Mouse (Mus musculus): ENCODE results near the gene Cnga2.
"Not testable (repeated sequence)": the region's sequence is repeated elsewhere in the genome, so short reads cannot be mapped to it uniquely, and the experiment has no call there.

Cnga2 gene

DNA sequence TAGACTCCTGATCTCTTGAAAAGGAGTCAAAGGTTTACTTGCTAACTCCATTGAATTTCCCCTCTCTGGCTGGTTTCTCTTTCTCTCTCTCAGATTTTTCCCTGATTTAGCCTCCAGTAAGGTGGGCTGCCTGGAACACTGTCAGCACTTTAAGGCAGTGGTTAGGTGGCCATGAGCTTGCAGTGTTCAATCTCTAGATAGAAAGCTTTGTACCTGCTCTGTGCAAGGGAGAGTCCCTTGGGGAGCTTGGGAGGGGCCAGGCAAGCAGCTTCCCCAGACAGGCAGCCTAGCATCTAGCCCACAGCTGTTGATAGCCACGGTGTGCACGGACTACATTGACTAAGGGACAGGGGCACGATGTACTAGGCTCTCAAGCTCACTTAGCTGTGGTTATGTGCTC is at the start of gene Cnga2:
Gene Cnga2, plus strand, starts transcription at position 301 of the 400 bp plus-strand sequence.
- in situ Hi-C loops (cut with MseI, MboI) = no loop called here

DNA sequence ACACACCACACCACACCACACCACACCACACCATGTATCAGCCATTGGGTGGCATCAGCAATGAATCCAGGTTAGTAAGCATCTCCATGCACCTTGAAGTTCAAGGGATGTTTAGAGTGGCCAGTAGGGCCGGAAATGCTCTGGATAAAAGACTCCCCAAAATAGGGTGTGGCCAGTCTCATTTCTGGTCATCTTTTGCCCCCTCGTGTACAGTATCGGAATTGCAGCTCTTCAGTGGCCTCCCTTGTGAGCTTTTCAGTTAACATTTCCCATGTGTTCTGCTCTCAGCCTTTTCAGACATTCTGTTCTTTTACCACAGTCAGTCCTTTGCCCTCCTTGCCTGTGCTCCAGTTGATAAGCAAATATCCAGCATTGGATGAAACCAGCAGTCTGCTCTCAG is 45.0 kb upstream of the Cnga2 start:
- in situ Hi-C loops (cut with MseI, MboI) = loop anchor here in 1 of 2 experiments (10.0 kb wide), 2 partner anchors 152 to 292 kb away; no protein-coding TSS in a partner anchor

DNA sequence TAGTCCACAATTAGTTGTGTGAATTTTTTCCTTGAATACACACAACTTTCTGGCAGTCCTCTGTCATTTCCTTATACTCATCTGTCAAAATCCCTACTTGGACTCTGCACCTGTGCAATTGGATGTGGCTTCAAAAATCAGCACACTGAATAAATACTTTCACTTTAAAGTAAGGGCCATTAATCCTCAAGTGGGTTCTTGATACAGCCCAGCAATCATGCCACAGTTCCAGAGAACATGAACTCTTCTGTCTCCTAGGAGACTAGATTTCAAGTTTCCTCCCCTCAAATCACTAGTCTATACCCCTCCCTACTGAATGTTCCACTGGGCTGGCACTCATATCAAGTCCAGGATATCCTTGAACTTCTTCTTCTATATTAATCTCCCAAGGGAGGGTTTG is 33.3 kb upstream of the Cnga2 start:
- in situ Hi-C loops (cut with MseI, MboI) = no loop called here

DNA sequence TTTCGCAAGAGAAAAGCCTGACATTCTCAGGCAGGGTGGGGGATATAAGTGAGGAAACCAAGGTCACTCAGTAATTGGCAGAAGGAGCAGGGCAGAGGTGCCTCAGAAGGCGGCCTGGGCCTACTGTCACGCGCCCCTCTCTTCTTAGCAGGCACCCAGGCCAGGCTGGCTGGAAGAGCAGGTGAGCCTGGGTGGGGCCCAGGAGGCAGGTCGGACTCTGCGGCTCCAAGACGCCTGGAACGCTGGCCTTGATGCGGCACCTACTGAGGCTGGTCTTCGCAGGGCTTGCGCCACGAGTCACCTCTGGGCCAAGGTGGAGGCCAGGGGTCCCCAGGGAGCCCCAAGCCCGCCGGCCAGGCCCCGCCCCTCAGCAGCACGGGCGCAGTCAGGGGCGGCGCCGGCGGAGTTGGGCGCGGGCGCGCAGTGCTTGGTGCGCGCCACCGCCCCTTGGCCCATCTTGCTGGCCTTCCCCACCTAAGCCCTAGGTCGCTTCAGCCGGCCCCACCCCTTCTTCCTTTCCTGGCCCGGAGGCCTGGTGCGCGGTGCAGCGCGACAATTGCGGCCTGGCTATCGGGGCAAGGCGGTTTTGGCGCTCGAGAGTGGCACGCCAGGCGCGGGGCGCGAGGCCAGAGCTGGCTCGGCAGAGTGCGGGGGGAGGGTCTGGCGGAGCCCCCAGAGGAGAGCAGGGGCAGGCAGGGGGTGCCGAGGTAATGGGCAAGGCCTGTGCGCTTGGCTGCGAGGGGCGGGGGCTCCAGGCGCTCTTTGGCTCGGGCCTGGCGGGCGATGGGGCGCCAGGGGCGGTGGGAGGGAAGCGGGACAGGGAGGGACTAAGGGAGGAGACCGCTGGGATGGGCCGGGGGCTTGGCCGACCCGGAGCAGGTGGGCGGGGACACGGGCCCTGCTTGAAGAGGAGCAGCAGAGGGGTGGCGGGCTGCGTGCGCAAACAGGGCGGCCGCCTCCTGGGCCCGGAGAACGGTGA is 29.3 kb upstream of the Cnga2 start, which contains the start of gene Prrg3:
Gene Prrg3, plus strand, starts transcription at position 552 of the 979 bp plus-strand sequence.
- in situ Hi-C loops (cut with MseI, MboI) = no loop called here

DNA sequence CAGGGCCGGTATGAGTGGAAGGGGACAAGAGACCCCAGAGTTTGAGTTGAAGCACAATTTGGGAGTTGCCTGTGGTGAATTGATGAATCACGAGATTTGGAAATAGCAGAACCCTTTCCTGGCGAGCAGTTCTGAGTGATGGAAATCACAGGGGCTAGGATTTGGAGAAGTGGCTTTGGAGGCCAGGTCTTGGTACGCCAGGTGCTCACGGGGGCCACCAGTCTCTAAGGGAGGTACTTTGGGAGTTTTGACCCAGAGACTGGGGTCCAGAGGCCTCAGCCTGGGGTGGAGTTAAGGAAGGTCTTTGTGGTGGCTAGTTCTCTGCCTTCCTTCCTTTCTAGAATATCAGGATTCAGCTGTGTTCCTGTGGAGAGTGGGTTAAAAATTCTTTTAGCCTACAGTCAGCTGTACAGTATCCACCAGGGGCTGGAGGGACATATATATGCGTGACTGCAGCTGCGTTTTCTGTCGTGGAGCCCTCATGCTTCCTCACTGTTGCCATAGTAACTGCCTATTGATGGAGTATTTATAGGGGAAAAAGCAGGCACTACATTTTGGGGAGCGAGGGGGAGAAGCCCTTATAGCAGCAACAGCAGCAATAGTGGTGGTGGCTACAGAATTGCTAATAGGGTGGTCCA is 28.3 kb upstream of the Cnga2 start:
- in situ Hi-C loops (cut with MseI, MboI) = no loop called here

DNA sequence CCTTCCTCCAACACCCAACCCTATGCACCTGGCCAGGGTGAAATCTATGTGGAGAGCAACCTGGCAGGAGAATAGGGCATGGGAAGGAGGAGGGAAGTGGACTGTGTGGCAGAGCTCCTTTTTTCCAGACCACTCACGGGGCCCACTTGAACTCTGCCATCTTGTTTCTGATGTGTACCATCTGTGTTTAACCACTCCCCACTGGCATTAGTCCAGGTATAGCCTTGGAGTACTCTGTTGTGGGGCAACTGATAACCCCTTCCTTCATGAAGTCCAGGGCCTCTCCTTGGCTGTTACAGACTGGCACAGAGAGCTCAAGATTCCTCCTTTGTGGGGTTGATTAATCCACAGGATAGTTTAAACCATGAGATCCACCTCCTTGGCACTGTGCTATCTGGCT is 23.4 kb upstream of the Cnga2 start:
- in situ Hi-C loops (cut with MseI, MboI) = no loop called here

GRCm38 (mm10) chrX:71968816-71969215 is 22.8 kb upstream of the Cnga2 start:
- in situ Hi-C loops (cut with MseI, MboI) = no loop called here

DNA sequence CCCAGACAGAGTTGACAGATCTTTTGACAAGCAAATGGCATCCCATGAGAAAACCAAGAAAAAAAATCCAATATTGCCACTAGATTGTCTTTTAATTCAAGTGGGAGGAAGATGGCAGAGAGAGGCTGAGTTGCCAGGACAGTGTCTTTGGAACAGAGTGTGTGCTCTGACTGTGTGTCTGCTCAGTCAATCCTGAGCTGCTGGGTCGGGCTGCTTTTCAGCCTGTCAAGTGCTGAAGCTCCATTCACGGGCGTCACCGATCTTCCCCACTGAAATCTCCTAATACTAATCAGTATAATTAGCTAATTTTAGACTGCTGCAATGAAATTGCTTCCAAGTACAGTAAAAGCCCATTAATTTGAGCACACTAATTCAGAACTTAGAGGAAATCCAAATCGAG is 20.3 kb upstream of the Cnga2 start:
- in situ Hi-C loops (cut with MseI, MboI) = no loop called here

- in situ Hi-C loops (cut with MseI, MboI) = no loop called here
Observed at GRCm38 (mm10) chrX:71972686-71973085, 19.0 kb upstream of the Cnga2 start, which contains the start of gene Fate1. Gene Fate1 (plus strand): TSS chrX:71972986.

DNA sequence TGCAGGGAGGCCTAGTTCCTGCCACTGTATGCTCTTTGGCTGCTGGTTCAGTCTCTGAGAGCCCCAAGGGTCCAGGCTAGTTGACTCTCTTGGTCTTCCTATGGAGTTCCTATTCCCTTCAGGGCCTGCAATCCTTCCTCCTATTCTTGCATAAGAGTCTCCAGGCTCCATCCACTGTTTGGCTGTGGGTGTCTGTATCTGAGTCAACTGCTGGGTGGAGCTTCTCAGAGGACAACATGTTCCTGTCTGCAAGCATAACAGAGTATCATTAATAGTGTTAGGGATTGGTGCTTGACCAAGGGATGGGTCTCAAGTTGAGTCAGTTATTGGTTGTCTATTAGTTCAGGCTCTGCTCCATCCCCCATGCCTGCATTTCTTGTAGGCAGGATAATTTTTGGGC is 14.0 kb upstream of the Cnga2 start:
- in situ Hi-C loops (cut with MseI, MboI) = not testable (repeated sequence)

- in situ Hi-C loops (cut with MseI, MboI) = no loop called here
Observed at GRCm38 (mm10) chrX:71980443-71980842, 11.2 kb upstream of the Cnga2 start.

DNA sequence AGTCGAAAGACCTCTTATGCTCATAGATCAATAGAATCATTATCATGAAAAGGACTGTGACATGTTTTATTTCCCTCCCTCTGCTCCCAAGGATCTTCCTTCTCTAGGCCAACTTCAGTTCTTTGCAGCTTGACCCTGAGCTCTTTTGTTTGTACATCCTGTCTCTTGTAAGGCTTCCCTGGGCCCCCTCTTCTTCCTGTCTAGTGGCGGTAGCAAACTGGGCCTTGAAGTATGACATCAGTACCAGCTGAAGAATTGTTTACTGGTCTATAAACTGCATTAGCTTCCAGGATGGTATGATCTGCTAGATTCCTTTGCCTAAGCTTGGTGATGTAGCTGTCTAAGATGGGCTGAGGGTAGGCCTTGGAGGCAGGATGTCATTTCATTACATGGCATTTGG is 10.3 kb upstream of the Cnga2 start:
- in situ Hi-C loops (cut with MseI, MboI) = no loop called here

- in situ Hi-C loops (cut with MseI, MboI) = no loop called here
Observed at GRCm38 (mm10) chrX:71983205-71983604, 8.4 kb upstream of the Cnga2 start.

DNA sequence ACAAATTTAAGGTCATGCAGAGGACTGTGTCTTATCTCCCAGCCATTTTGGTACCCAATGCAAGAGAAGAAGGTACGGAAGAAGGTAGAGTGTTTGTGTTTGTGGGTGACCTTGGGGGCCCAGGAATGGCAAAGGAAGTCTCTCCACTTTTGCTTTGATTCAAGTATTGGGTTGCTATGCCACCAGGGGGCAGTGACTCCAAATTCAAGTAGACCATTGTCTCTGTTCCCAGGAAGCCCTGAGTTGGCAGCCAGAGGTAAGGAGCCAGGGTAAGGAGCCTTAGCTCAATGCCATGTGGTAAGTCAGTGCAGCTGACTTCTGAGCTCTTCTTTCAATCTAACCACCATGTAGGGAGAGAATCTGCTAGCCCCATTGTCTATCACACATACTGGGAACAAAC is 7.9 kb upstream of the Cnga2 start:
- in situ Hi-C loops (cut with MseI, MboI) = no loop called here

DNA sequence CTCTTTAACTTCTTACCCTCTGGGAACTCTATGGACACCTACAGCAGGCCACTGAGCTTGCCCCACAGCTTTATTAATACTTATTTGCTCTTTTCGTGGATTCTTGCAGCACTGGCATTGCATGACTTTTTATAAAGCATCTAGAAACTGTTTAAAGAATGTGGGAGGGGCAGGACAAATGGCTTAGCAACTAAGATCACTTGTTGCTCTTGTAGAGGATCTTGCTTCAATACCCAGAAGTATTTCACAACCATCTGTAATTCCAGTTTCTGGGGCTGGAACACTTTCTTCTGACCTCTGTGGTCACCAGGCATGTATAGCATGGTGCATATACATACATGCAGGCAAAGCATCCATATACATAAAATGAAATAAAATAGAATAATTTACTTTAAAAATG is 4.3 kb downstream of the Cnga2 start:
- in situ Hi-C loops (cut with MseI, MboI) = no loop called here

GRCm38 (mm10) chrX:72009930-72010329 is 18.3 kb downstream of the Cnga2 start:
- in situ Hi-C loops (cut with MseI, MboI) = loop anchor here in 1 of 2 experiments (25.0 kb wide), 1 partner anchor 802 kb away; no protein-coding TSS in a partner anchor

DNA sequence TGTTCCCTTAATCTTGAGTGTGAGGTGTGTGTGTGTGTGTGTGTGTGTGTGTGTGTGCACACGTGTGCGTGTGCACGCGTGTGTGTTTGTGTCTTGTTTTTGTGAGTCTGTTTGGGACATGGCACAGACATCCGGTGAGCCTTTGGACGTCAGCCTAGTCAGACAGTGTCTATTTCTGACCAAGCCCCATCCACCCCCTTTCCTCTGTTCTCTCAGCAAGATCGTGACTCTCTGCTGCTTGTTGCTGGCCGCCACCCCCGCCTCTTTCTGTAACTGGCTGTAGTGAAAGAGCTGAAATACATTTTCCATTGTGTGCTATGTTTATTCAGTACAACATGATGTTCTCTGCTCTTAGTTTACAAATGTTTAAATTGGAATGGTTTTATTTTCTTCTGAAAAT is 20.6 kb downstream of the Cnga2 start:
- in situ Hi-C loops (cut with MseI, MboI) = loop anchor here in 1 of 2 experiments (25.0 kb wide), 1 partner anchor 800 kb away; no protein-coding TSS in a partner anchor

DNA sequence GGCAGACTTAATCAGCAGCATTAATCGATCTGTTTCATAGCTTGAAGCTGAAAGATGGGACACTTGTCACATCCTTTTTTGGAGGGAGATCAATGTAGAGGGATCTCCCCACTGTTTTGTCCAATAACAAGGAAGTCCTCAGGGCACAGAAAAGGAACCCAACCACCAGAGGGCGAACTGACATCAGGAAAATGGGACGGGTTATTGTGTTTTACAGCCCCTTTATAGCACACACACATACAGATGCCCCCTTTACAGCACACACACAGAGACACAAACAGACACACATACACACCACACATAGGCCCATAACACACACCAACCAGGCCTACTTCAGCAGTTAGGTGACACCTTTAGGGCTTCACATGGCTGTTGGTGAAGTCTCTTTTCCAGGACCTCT is 21.2 kb downstream of the Cnga2 start:
- in situ Hi-C loops (cut with MseI, MboI) = loop anchor here in 1 of 2 experiments (25.0 kb wide), 1 partner anchor 799 kb away; no protein-coding TSS in a partner anchor

DNA sequence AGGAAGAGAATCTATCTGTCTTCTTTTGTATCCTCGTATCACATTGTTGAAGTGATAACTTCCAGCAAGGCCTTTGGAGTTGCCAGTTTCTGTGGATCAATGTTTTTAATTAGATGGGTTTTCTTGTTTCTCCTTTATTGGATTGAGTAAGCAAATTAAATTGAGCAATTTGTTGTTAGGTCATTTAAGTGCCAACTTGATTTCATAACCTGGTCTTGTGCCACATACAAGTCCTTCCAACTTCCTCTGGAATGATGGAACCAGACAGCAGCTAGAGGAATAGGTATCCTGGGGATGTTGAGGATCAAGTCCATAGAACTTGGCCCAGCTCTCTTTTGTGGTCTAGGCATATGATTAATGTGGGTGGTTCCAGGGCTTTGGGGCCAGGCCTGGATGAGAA is 30.6 kb downstream of the Cnga2 start:
- in situ Hi-C loops (cut with MseI, MboI) = loop anchor here in 1 of 2 experiments (25.0 kb wide), 1 partner anchor 790 kb away; no protein-coding TSS in a partner anchor

DNA sequence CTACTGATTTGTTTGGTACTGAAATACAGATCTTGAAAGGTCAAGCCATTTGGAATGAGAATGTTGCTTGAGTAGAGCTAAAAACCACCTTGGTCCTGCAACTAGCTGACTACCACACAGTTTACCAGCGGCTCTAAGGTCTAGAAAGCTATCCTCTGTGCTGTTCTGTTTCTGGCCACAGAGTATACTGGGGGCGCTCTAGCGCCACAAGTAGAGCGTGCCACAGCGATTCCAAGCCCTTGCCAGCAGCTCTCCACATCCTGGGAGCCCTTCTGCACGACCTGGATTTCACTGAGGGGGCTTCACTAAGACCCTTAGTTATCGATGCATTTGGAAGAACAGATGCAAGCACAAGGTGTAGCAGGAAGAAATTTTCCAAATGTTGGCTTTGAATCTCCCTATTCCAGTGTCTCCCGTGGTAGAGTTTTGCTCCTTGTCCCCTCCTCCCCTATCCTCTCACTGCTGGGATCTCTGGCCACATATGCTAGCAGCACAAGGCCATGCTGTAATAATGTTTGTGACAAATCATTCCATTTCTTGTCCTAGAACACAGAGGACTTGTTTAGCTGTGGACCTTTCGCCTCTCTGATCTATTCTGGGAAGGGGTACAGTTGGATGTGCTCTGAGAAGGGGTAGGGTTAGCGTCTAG is 31.2 kb downstream of the Cnga2 start:
- in situ Hi-C loops (cut with MseI, MboI) = loop anchor here in 1 of 2 experiments (25.0 kb wide), 1 partner anchor 789 kb away; no protein-coding TSS in a partner anchor

GRCm38 (mm10) chrX:72023542-72023941 is 31.9 kb downstream of the Cnga2 start:
- in situ Hi-C loops (cut with MseI, MboI) = loop anchor here in 1 of 2 experiments (25.0 kb wide), 1 partner anchor 789 kb away; no protein-coding TSS in a partner anchor

- in situ Hi-C loops (cut with MseI, MboI) = no loop called here
Observed at GRCm38 (mm10) chrX:72044056-72044455, 52.4 kb downstream of the Cnga2 start.

All from mouse trophoblast stem cell (cell line).